Mouse (Mus musculus) hindbrain, embryonic 14.5 days (tissue): Measurements from ENCODE around the gene BC030867. TPM values are rescaled to one million over a fixed set of nuclear protein-coding genes. Genes with fewer than 3 reads are reported as not detected.

Experiments
- ATAC-seq: fragments of 200-750 bp; cut with Nextera tagmentation; 2 replicates; pipeline ENCODE4 v1.8.0; 2017; ENCODE audit warnings: moderate number of reproducible peaks, mild to moderate bottlenecking, moderate TSS enrichment, moderate library complexity; ENCODE audit not compliant: low FRiP score
- DNase-seq: peaks from one replicate; pipeline ENCODE4 v3.0.0-alpha.2; 2015; ENCODE audit warnings: low spot score
- H3K27ac ChIP-seq: fragments of 300-500 bp; sonication (generic); 2 replicates; pipeline ENCODE4 v1.5.1; 2014; ENCODE audit warnings: mild to moderate bottlenecking, moderate library complexity
- H3K27me3 ChIP-seq: fragments of 300-500 bp; sonication (generic); 2 replicates; pipeline ENCODE4 v1.6.1; 2014; ENCODE audit warnings: mild to moderate bottlenecking, low read length, mixed read lengths; ENCODE audit not compliant: control insufficient read depth, insufficient read depth
- H3K36me3 ChIP-seq: fragments of 300-500 bp; sonication (generic); replicated peaks from 2 replicates; pipeline ENCODE4 v1.6.1; 2014; ENCODE audit not compliant: control insufficient read depth, insufficient read depth
- H3K4me1 ChIP-seq: fragments of 300-500 bp; sonication (generic); replicated peaks from 2 replicates; pipeline ENCODE4 v1.6.1; 2014; ENCODE audit warnings: antibody characterized with exemption, low read length, mixed read lengths; ENCODE audit not compliant: control insufficient read depth, insufficient read depth
- H3K4me2 ChIP-seq: fragments of 300-500 bp; sonication (generic); replicated peaks from 2 replicates; pipeline ENCODE4 v1.6.1; 2014; ENCODE audit warnings: mild to moderate bottlenecking, moderate library complexity
- H3K4me3 ChIP-seq: fragments of 300-500 bp; sonication (generic); replicated peaks from 2 replicates; pipeline ENCODE4 v1.5.1; 2014; ENCODE audit warnings: mild to moderate bottlenecking, low read length
- H3K9ac ChIP-seq: fragments of 300-500 bp; sonication (generic); 2 replicates; pipeline ENCODE4 v1.6.1; 2014
- H3K9me3 ChIP-seq: fragments of 300-500 bp; sonication (generic); 2 replicates; pipeline ENCODE4 v1.6.1; 2016; ENCODE audit warnings: low read length; ENCODE audit not compliant: control insufficient read depth
- WGBS: fragments of 180-500 bp; shearing (Covaris S2); extraction: QIAGEN DNeasy Blood & Tissue Kit; methylation state at CpG from one replicate; pipeline ENCODE4 v1.1.7; 2014; 5-methylcytosine and 5-hydroxymethylcytosine counted together
- polyA plus RNA-seq: library from polyadenylated mRNA; unstranded; fragments of >200 nt; fragmentation: Nextera tagmentation; extraction: Ambion mirVana; gene quantifications from 2 replicates; pipeline ENCODE4 v1.2.1, GENCODE M21; 2014

BC030867 gene
- 1.8 and 2.9 TPM in 2 replicates for polyA plus RNA-seq

GRCm38 (mm10) chr11:102248630-102249230 is at the start of gene BC030867:
BC030867 (plus strand) TSS chr11:102248882.
- Histone ChIP-seq H3K4me3 (peak within 1 kb of the TSS; percentile 41), H3K27ac (0 out of 2 replicates have a peak within 1 kb of the TSS, but pooled peaks have one; percentile 7)
- ATAC-seq: peak; percentile 47; the same call in 1 of the 2 replicates

GRCm38 (mm10) chr11:102199856-102200255 is 48.8 kb upstream of the BC030867 start:
- Histone ChIP-seq H3K36me3 (peaks cover 99% of the 10 kb centered on the region), H3K9me3 (no peaks in the 10 kb centered on the region), H3K4me3 (no peak overlapping the region), H3K9ac (no peak overlapping the region), H3K27ac (no peak overlapping the region), H3K27me3 (no peaks in the 10 kb centered on the region), H3K4me2 (no peak overlapping the region), H3K4me1 (no peaks in the 10 kb centered on the region)
- DNase-seq: no peak
- WGBS: 92% methylated on average over 9 of the region's 9 CpGs
- ATAC-seq: no peak

More at GRCm38 (mm10) chr11:102248630-102249230, at the start of gene BC030867:
- Histone ChIP-seq H3K36me3 (no peaks in the 10 kb centered on the region), H3K9me3 (no peaks in the 10 kb centered on the region), H3K27me3 (no peaks in the 10 kb centered on the region), H3K4me2 (peak within 1 kb of the TSS; percentile 88), H3K9ac (peak within 1 kb of the TSS; percentile 39; the same call in 1 of the 2 replicates), H3K4me1 (peaks cover 21% of the 10 kb centered on the region)
- WGBS: under 1% methylated on average over 41 of the region's 41 CpGs
- peak; percentile 100 for DNase-seq

- no peaks in the 10 kb centered on the region for H3K4me1 ChIP-seq
- 76% methylated on average over 12 of the region's 12 CpGs for WGBS
- no peak overlapping the region for H3K4me3 ChIP-seq
- no peak overlapping the region for H3K4me2 ChIP-seq
- no peaks in the 10 kb centered on the region for H3K27me3 ChIP-seq
- ATAC-seq (no peak), DNase-seq (no peak)
- H3K36me3 ChIP-seq: peaks cover 99% of the 10 kb centered on the region
- no peaks in the 10 kb centered on the region for H3K9me3 ChIP-seq
- H3K9ac ChIP-seq: no peak overlapping the region
- no peak overlapping the region for H3K27ac ChIP-seq
Measured at GRCm38 (mm10) chr11:102201408-102201821, 47.3 kb upstream of the BC030867 start.

- WGBS: 56% methylated on average over 28 of the region's 30 CpGs
- no peak overlapping the region for H3K9ac ChIP-seq
- H3K4me3 ChIP-seq: no peak overlapping the region
- ATAC-seq (no peak), DNase-seq (no peak)
- no peaks in the 10 kb centered on the region for H3K27me3 ChIP-seq
- no peak overlapping the region for H3K27ac ChIP-seq
- H3K4me2 ChIP-seq: no peak overlapping the region
- H3K36me3 ChIP-seq: peaks cover 52% of the 10 kb centered on the region
- no peaks in the 10 kb centered on the region for H3K9me3 ChIP-seq
- peaks cover 16% of the 10 kb centered on the region for H3K4me1 ChIP-seq
Measured at GRCm38 (mm10) chr11:102206481-102206880, 42.2 kb upstream of the BC030867 start.

GRCm38 (mm10) chr11:102207825-102208777 is 40.6 kb upstream of the BC030867 start:
- no peak overlapping the region for H3K4me3 ChIP-seq
- no peak overlapping the region for H3K9ac ChIP-seq
- H3K4me2 ChIP-seq: peak overlapping the region; percentile 10; the same call in 1 of the 2 replicates
- no peaks in the 10 kb centered on the region for H3K27me3 ChIP-seq
- H3K27ac ChIP-seq: peak overlapping the region; percentile 1; the same call in 1 of the 2 replicates
- DNase-seq: no peak
- ATAC-seq: no peak
- 18% methylated on average over 11 of the region's 11 CpGs for WGBS
- H3K4me1 ChIP-seq: peaks cover 16% of the 10 kb centered on the region
- H3K36me3 ChIP-seq: peaks cover 43% of the 10 kb centered on the region
- no peaks in the 10 kb centered on the region for H3K9me3 ChIP-seq

GRCm38 (mm10) chr11:102208846-102209245 is 39.8 kb upstream of the BC030867 start:
- H3K27ac ChIP-seq: peak overlapping the region; percentile 9; the same call in 1 of the 2 replicates
- DNase-seq (no peak), ATAC-seq (no peak)
- H3K4me3 ChIP-seq: no peak overlapping the region
- H3K4me1 ChIP-seq: peaks cover 16% of the 10 kb centered on the region
- no peaks in the 10 kb centered on the region for H3K27me3 ChIP-seq
- no peaks in the 10 kb centered on the region for H3K9me3 ChIP-seq
- peaks cover 39% of the 10 kb centered on the region for H3K36me3 ChIP-seq
- WGBS: 15% methylated on average over 4 of the region's 4 CpGs
- no peak overlapping the region; the same call in 1 of the 2 replicates for H3K9ac ChIP-seq
- no peak overlapping the region for H3K4me2 ChIP-seq

- Histone ChIP-seq H3K4me3 (no peak overlapping the region), H3K36me3 (peaks cover 30% of the 10 kb centered on the region), H3K4me2 (no peak overlapping the region), H3K27me3 (no peaks in the 10 kb centered on the region), H3K4me1 (peaks cover 16% of the 10 kb centered on the region), H3K9ac (no peak overlapping the region), H3K9me3 (no peaks in the 10 kb centered on the region), H3K27ac (no peak overlapping the region)
- ATAC-seq (no peak), DNase-seq (no peak)
- WGBS: 16% methylated on average over 2 of the region's 2 CpGs
Measured at GRCm38 (mm10) chr11:102209742-102210141, 38.9 kb upstream of the BC030867 start.

GRCm38 (mm10) chr11:102210185-102210584 is 38.5 kb upstream of the BC030867 start:
- ATAC-seq (no peak), DNase-seq (no peak)
- no peak overlapping the region for H3K4me2 ChIP-seq
- H3K27ac ChIP-seq: no peak overlapping the region
- H3K9me3 ChIP-seq: no peaks in the 10 kb centered on the region
- H3K4me1 ChIP-seq: peaks cover 16% of the 10 kb centered on the region
- peaks cover 25% of the 10 kb centered on the region for H3K36me3 ChIP-seq
- WGBS: 74% methylated on average over 3 of the region's 3 CpGs
- no peak overlapping the region for H3K9ac ChIP-seq
- H3K4me3 ChIP-seq: no peak overlapping the region
- H3K27me3 ChIP-seq: no peaks in the 10 kb centered on the region

GRCm38 (mm10) chr11:102211011-102211410 is 37.7 kb upstream of the BC030867 start:
- no peak for DNase-seq
- peaks cover 17% of the 10 kb centered on the region for H3K36me3 ChIP-seq
- no peak overlapping the region for H3K9ac ChIP-seq
- H3K4me1 ChIP-seq: peaks cover 24% of the 10 kb centered on the region
- no peaks in the 10 kb centered on the region for H3K9me3 ChIP-seq
- no peak for ATAC-seq
- no peak overlapping the region for H3K4me3 ChIP-seq
- no peaks in the 10 kb centered on the region for H3K27me3 ChIP-seq
- WGBS: 70% methylated on average over 5 of the region's 5 CpGs
- no peak overlapping the region for H3K4me2 ChIP-seq
- no peak overlapping the region for H3K27ac ChIP-seq
